In genomic region chr10:61782799-61783611, GRCm38 (mm10) we compare ENCODE assay signal across 7 mouse cellular contexts. TPM values are rescaled to one million over a fixed set of nuclear protein-coding genes. Genes with fewer than 3 reads are reported as not detected.
DNase-seq lines count a peak whose midpoint lies in the region; ATAC-seq and TF ChIP-seq lines count a peak whose summit lies in the region.

No protein-coding gene starts in this region.

- H3K79me2 ChIP-seq in heart, adult 2 months (replicated peaks; ENCODE audit: control insufficient read depth, insufficient read depth, low read length), result no peaks in the 10 kb centered on the region

- no peak for TF ChIP-seq CTCF in bone marrow macrophage, adult 2 months (IDR thresholded peaks at IDR 0.05; ENCODE audit: low read depth, low read length)
- TF ChIP-seq CTCF in heart, adult 2 months (IDR thresholded peaks at IDR 0.05), result peak; percentile 70
- peak; percentile 63 for TF ChIP-seq CTCF in kidney, adult 2 months (conservative IDR thresholded peaks at IDR 0.05; ENCODE audit: insufficient read depth, insufficient read length, low read depth, low read length)

- peak overlapping the region; percentile 95 for H3K9ac ChIP-seq in heart, adult 2 months (ENCODE audit: low read depth, low read length)
- H3K9ac ChIP-seq in limb, embryonic 12.5 days (replicated peaks), result peak overlapping the region; percentile 99
- H3K9ac ChIP-seq in midbrain, embryonic 13.5 days (replicated peaks), result peak overlapping the region; percentile 99

- peak; percentile 39 for ATAC-seq in limb, embryonic 12.5 days (ENCODE audit: insufficient number of reproducible peaks, insufficient read depth, low FRiP score, low TSS enrichment, low read depth)
- ATAC-seq in midbrain, embryonic 13.5 days, result peak; percentile 57

- peak; percentile 88 for DNase-seq in embryo, embryonic 9.5 days (ENCODE audit: extremely low spot score)
- DNase-seq in heart, adult 2 months, result peak; percentile 61 to 74
- DNase-seq in kidney, adult 2 months, result peak; percentile 76
- peak; percentile 38 for DNase-seq in telencephalon, adult 2 months (ENCODE audit: low read depth, low spot score)

- H3K27me3 ChIP-seq in heart, adult 2 months (ENCODE audit: control insufficient read depth, insufficient read depth, low read length), result no peaks in the 10 kb centered on the region
- no peaks in the 10 kb centered on the region for H3K27me3 ChIP-seq in kidney, adult 2 months (replicated peaks; ENCODE audit: control insufficient read depth, insufficient read depth, low read length)
- H3K27me3 ChIP-seq in limb, embryonic 12.5 days, result no peaks in the 10 kb centered on the region
- no peaks in the 10 kb centered on the region for H3K27me3 ChIP-seq in midbrain, embryonic 13.5 days

- TF ChIP-seq EP300 in heart, adult 2 months (IDR thresholded peaks at IDR 0.05; ENCODE audit: insufficient read depth, low read depth, low read length), result 0 out of 2 replicates have a peak, but pooled peaks have one; percentile 16

- no peaks in the 10 kb centered on the region for H3K36me3 ChIP-seq in heart, adult 2 months (ENCODE audit: control insufficient read depth, insufficient read depth, low read length)
- no peaks in the 10 kb centered on the region for H3K36me3 ChIP-seq in kidney, adult 2 months (ENCODE audit: control insufficient read depth, insufficient read depth, low read length)
- H3K36me3 ChIP-seq in limb, embryonic 12.5 days, result peaks cover 11% of the 10 kb centered on the region; the same call in 1 of the 2 replicates
- no peaks in the 10 kb centered on the region for H3K36me3 ChIP-seq in midbrain, embryonic 13.5 days

- peak overlapping the region; percentile 51 for H3K4me3 ChIP-seq in bone marrow macrophage, adult 2 months (ENCODE audit: insufficient read depth, low read length)
- peak overlapping the region; percentile 83 for H3K4me3 ChIP-seq in heart, adult 2 months
- peak overlapping the region; percentile 98 for H3K4me3 ChIP-seq in kidney, adult 2 months (ENCODE audit: insufficient read depth, low read depth, low read length)
- H3K4me3 ChIP-seq in limb, embryonic 12.5 days (replicated peaks), result peak overlapping the region; percentile 83
- peak overlapping the region; percentile 90 for H3K4me3 ChIP-seq in midbrain, embryonic 13.5 days (replicated peaks)

- H3K4me2 ChIP-seq in limb, embryonic 12.5 days, result peak overlapping the region; percentile 65
- H3K4me2 ChIP-seq in midbrain, embryonic 13.5 days (replicated peaks), result peak overlapping the region; percentile 67

- H3K9me3 ChIP-seq in limb, embryonic 12.5 days, result no peaks in the 10 kb centered on the region
- H3K9me3 ChIP-seq in midbrain, embryonic 13.5 days, result no peaks in the 10 kb centered on the region

- H3K27ac ChIP-seq in bone marrow macrophage, adult 2 months (ENCODE audit: insufficient read depth, low read depth, low read length), result no peak overlapping the region
- H3K27ac ChIP-seq in heart, adult 2 months, result peak overlapping the region; percentile 64
- peak overlapping the region; percentile 10; the same call in 1 of the 2 replicates for H3K27ac ChIP-seq in kidney, adult 2 months (ENCODE audit: insufficient read depth, low read depth, low read length)
- H3K27ac ChIP-seq in limb, embryonic 12.5 days, result peak overlapping the region; percentile 99
- peak overlapping the region; percentile 100 for H3K27ac ChIP-seq in midbrain, embryonic 13.5 days

- no peak for TF ChIP-seq POLR2A in bone marrow macrophage, adult 2 months (IDR thresholded peaks at IDR 0.05; ENCODE audit: borderline replicate concordance, low read depth, low read length)
- TF ChIP-seq POLR2A in heart, adult 2 months (IDR thresholded peaks at IDR 0.05; ENCODE audit: insufficient read depth, low read depth, low read length), result no peak
- TF ChIP-seq POLR2A in kidney, adult 2 months (IDR thresholded peaks at IDR 0.05; ENCODE audit: low read depth, low read length), result no peak

- H3K4me1 ChIP-seq in bone marrow macrophage, adult 2 months (ENCODE audit: control insufficient read depth, insufficient read depth, low read length), result no peaks in the 10 kb centered on the region
- H3K4me1 ChIP-seq in heart, adult 2 months (ENCODE audit: control insufficient read depth, insufficient read depth, low read length), result no peaks in the 10 kb centered on the region; the same call in 1 of the 2 replicates
- H3K4me1 ChIP-seq in kidney, adult 2 months (ENCODE audit: control insufficient read depth, insufficient read depth, low read length), result peaks cover 4% of the 10 kb centered on the region; the same call in 1 of the 2 replicates
- peaks cover 10% of the 10 kb centered on the region; the same call in 1 of the 2 replicates for H3K4me1 ChIP-seq in limb, embryonic 12.5 days (replicated peaks)
- H3K4me1 ChIP-seq in midbrain, embryonic 13.5 days (replicated peaks), result peaks cover 28% of the 10 kb centered on the region

- WGBS in heart, adult 2 months, result 2% methylated on average over 73 of the region's 74 CpGs
- 2% methylated on average over 74 of the region's 74 CpGs for WGBS in kidney, adult 2 months
- under 1% methylated on average over 73 of the region's 74 CpGs for WGBS in limb, embryonic 12.5 days
- WGBS in midbrain, embryonic 13.5 days, result under 1% methylated on average over 71 of the region's 74 CpGs

- intact Hi-C loops in heart, adult 2 months (cut with DNase I), result no loop called here

RNA-seq across cellular contexts. Expression of gene H2afy2, which starts 0.9 kb away (rescaled TPM):
- not detected in 2 replicates for polyA plus RNA-seq in bone marrow macrophage, adult 2 months (2012; ENCODE audit: insufficient read depth, insufficient read length, missing spikeins)
- 1 to 10 TPM; 3.4 to 4.7 TPM for total RNA-seq in heart, adult 2 months (2021)
- polyA plus RNA-seq in heart, adult 2 months (2012; rRNA removed), result 4.2 and 4.6 TPM in 2 replicates
- polyA plus RNA-seq in kidney, adult 2 months (2012; rRNA removed), result 5.4 and 6.1 TPM in 2 replicates
- 320 and 331 TPM in 2 replicates for polyA plus RNA-seq in limb, embryonic 12.5 days (2016; fragmentation: Nextera tagmentation; extraction: Ambion mirVana)
- 350 and 366 TPM in 2 replicates for polyA plus RNA-seq in midbrain, embryonic 13.5 days (2015; fragmentation: Nextera tagmentation; extraction: Ambion mirVana)

Comparison
In these comparisons a context has a peak if more than half of its experiments do, and no peak if none do; other contexts are left out.
1. DNase-seq: peak in every context shown above with its lines; median percentile 88 in embryo, embryonic 9.5 days; 76 in kidney, adult 2 months; 68 in heart, adult 2 months; 38 in telencephalon, adult 2 months.
2. RNA of gene H2afy2, which starts 0.9 kb away (polyA plus RNA-seq): 350 to 366 TPM in midbrain, embryonic 13.5 days and 320 to 331 TPM in limb, embryonic 12.5 days; 5.4 to 6.1 TPM in kidney, adult 2 months, 4.2 to 4.6 TPM in heart, adult 2 months and not detected in bone marrow macrophage, adult 2 months; every median in the first group is over 10 times any median in the second.
3. Peak in every context shown above with its lines, with median percentiles within 50 percentile points of each other: H3K4me3 ChIP-seq and H3K9ac ChIP-seq.